Mouse (Mus musculus): ENCODE measurements at regions not wholly inside any gene's neighbourhood (a gene's known extent, or its start where the extent isn't known, plus 50 kb on each side); places are given as distances from the start of the nearest gene placed in this dataset.
"Not testable (repeated sequence)": the region's sequence is repeated elsewhere in the genome, so short reads cannot be mapped to it uniquely, and the experiment has no call there.

DNA sequence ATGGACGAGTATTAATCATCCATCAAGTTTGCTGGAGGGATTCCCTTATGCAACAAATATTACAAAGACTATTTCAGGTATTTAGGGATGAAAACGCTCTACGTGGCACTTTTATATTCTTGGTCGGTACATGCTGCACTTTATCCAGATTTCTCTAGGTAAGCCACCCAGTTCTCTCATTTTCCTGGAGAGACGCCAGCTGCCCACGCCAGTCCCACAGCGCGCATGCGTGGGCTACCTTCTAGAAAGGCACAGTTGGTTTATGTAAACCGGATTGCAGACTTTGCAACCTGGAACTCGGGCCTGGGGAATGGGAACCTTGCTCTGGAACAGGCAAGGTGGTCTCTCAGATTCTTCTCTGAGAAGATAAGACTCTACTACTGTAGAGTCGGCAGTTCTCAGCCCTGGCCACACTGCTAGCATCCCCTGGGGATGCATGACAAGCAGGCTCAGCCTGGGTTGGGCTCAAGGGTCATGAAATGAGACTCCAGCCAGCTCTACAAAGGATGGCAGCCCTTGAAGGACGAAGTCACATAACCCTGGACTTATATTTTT lies 265.0 kb downstream of the Etnk1 start:
- DNase-seq (ENCODE audit: low spot score in 2 of 2), result peak; percentile 51 to 87

DNA sequence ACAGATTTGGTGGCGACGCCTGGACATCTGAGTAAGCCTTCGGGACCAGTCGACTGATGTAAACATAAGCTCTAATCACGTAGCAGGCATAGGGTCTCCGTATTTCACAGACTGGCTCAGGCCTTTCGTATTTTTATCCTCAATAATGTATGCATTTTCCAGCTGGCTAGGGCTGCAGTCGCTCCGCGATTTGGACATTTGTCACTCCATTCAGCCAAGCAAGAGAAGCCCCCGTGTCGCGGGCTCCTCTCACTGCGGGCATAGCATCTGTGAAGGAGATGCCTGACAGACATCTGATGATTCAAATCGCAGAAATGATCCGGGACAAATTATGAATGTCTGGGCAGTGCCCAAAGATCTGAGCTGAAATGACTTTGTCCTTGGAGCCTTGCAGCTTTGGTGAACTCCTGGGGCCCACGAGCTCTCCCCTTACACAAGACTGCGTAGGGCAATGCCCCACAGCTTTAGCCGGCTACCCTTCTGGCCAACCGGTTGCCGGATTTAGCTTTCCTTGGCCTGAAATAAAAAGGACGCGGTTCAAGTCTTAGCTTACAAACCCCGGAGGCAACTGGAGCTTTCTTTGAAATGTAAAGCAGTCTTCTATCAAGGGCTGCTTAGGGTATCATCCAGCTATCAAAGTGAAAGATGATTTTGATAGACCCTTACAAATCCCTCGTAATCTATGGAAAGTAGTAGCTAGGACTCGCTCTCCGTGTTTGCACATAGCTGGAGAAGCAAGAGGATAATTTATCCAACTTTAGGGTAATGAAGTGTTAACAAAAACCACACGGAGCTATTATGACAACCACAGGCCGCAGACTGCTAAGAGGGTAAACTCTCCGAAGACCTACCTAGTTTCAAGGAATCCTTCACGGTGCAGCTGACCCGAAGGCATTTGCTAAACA lies 270.6 kb downstream of the Etnk1 start:
- no peak for DNase-seq (ENCODE audit: low spot score in 2 of 2)

DNA sequence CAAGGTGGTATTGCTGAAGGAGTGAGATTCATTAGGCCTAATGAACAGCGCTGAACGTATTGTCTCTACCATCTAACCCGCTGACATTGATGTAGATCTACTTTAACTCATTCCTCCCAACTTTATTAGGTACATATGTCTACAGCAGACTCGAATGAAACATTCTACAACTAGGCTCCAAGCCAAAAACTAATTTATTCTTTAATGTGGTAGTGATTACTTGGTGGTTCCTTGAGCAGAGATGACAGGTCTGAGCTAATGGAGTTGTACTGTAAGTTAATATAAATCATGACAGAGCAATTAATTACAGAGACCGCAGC lies 271.2 kb downstream of the Etnk1 start:
- DNase-seq (ENCODE audit: low spot score in 2 of 2), result no peak

DNA sequence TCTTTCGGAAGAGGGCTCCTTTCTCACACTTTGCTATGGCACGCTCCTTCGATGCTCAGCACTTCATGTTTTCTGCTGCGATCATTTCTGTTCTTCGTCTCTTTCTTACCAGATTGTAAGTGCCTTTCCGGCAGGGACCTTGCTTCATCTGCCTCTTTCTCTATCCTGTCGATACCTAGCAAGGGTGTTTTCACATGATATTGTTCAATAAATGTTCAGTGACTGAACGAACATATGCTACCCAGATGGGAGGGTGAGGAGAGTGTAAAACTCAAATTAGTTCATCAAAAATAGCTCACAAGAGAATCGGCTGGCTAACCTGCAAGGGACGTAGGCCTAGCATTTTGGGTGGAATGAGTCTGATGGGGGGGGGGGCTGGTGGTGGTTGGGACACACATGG lies 272.5 kb downstream of the Etnk1 start:
- no peak for DNase-seq (ENCODE audit: low spot score in 2 of 2)

DNA sequence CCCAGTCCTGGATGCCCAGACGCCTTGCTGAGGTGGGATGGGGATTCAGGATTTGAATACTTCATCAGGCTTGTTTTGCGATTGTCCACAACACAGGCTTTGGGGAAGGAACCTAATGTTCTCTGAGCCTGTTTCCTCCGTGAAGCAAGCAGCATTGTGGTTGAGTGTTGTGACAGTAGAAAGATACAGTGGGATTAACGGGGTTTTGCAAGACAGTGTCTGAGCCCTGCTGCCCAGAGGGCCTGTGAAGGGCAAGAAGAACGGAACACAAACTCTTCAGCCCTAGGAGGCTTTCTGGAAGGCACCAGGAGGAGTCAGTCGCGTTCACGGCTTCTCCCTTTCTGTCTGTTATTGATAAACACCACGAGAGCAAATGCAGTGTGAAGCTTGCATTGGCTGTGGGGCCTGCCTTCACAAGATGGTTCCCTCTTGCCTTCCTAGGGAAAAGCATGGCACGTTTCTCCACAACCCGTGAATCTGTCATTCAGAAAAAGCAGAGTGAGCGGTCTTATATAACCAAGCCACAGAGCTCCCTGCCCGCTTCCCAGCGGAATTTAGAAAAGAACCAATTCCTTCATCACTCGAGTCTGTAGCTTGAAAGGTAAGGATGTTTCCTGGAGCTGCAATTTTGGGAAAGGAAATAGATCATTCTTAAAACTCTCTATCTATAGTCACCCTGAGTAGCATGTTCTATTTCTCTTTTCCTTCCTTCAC lies 273.4 kb downstream of the Etnk1 start:
- DNase-seq (ENCODE audit: low spot score in 2 of 2), result no peak

DNA sequence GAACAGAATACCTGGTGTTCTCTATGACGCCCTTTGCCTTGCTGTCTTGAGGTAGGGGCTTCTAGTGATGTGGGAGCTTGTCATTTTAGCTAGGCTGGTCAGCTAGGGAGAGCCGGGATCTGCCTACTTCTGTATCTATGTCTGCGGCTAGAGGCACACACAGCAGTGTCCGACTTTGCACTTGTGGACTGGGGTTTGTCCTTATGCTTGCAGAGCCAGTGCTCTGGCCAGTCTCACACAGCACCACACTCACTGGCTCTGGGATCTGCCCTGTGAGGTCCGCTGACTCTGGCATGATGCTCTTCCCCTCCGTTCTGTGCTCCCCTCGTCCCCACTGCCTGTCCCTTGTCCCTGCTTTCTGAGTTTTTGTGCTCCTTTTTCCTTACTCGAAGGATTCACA lies 275.3 kb downstream of the Etnk1 start:
- DNase-seq (ENCODE audit: low spot score in 2 of 2), result no peak

DNA sequence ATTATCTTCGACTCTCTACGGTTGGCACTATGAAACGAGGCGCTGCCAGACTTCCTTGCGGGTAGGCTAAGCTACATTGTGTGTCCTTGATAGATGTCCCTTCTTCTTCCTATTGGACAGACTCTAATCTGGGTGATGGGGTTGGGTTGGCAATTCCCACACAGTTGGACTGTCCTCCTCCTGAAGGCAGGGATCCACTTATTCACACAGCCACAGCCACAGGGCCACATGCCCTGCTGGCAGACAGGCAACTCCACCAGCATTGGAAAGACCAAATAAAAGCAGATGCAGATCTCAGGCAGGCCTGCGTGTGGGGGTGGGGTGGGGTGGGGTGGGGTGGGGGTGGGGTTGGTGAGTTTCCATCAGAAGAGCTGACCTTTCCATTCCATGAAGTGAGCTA lies 276.4 kb downstream of the Etnk1 start:
- no peak for DNase-seq (ENCODE audit: low spot score in 2 of 2)

DNA sequence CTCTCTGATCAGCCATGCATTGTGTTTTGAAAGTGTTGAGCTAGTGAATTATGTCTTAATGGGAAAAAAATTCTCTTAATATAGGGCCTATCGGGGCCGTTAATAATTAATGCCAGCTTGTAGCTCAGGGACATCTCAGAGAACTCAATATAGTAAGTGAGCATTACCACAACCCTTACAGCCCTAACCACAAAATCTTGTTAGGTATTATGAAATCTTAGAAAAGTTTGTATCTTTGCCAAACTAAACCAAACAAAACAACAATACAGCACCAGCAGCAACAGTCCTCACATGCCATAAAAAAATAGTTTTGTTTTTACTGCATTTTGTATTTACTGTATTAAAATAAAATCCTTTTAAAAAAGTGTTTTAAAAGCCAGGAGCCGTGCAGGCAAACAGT lies 277.8 kb downstream of the Etnk1 start:
- DNase-seq (ENCODE audit: low spot score in 2 of 2), result no peak

DNA sequence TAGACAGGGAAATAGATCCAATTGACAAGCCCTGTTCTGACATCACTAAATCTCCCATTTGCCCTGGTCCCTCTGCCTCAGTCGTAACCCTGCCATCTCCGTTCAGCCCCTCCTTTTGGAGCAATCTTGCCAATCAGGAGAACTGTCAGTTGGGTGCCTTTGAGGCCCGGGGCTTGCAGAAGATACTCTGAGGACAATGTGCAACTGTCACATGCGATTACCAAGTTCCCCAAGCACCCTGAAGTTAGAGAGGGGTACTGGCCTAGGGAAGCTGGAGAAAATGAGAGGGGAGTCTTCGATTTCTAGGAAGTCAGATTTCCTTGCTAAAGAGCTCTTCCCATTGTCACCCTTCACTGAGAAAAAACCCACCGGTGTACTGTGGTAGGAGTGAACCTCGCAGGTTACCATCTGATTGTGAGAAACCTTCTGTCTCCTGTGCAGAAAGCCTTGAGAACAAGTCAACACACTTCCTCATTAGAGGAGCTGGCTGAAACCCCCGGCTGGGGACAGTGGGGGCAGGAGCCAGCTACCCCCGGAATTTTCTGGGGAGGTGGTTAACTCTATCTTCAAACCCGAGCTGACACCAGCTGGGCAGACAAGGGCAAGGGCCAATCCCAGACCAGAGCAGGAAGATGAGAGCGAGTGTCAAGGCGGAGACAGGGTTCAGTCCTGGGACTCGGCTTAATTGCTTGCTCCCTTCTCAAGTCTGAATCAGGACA lies 279.0 kb downstream of the Etnk1 start:
- no peak for DNase-seq (ENCODE audit: low spot score in 2 of 2)

DNA sequence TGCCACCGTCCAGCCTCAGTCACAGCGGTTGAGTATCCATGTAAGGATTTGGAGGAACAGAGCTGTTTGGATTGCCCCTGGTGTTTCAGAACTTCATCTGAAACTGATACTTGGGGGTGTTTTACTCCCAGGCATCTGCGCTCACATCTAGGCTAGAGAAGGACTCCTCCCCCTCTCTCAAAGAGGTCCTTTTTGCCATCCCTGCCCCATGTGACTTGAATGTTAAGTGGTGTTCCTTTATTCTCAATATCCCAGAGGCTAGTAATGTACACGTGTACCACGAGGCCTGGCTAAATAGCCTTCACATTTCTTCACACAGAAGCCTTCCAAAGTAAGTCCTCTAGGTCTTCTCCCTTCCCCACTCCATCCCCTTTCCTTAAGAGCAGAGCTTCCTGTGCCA lies 280.0 kb downstream of the Etnk1 start:
- DNase-seq (ENCODE audit: low spot score in 2 of 2), result no peak

DNA sequence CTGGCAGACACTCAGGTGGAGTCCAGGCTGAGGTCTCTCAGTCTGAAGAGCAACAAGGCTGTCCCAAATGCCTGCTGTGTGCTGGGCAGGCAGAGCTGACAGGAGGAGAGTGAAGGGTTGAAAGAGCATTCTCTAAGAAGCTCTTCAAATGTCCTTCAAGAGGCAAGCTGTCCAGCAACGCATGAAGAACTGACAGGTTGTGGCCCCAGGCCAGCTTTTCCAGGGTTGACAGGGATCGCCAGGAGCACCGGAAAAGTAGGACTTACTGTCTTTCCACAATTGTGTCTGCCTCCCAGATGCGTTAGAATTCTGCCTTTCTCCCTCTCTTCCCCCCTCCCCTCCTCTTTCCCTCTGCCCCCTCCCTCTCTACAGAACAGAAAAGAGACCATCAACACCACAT lies 282.1 kb downstream of the Etnk1 start:
- DNase-seq (ENCODE audit: low spot score in 2 of 2), result no peak

DNA sequence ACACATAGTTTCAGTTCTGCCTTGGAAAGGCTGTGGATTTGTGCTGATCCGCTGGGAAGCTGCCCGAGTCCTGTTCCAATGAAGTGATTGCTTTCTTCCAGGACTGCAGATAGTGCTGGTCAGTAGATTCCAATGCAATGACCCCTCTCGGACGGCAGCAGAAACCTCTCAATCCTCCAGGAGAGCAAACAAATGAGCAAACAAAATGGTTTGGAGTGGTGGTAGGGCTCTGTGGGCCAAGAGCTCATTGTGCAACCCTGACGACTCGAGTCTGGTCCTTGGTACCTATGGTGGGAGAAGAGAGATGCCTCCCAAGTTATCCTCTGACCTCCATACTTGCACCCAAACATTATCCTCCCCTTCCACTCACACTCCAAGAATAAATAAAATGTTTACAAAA lies 284.8 kb downstream of the Etnk1 start:
- DNase-seq (ENCODE audit: low spot score in 2 of 2), result no peak

DNA sequence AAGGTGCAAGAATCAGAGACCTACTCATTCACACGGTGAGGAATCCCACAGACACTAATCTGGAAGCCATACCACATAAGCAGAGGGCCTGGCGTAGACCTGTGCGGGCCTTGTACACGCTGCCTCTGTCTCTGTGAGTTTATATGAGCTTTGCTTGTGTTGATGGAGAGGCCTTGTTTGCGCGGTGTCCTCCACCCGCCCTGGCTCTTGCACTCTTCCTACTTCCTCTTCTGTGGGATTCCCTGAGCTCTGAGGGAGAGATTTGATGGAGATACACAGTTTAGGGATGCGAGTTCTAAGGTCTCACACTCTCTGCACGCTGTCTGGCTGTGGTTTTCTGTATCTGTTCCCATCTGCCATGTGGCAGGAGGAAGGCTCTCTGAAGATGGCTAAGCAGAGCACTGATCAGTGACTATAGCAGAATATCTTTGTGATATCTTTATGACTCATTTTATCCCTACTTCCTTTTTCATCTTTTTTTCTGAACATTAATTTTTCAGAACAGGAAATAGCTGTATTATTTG lies 287.7 kb downstream of the Etnk1 start:
- DNase-seq (ENCODE audit: low spot score in 2 of 2), result no peak

DNA sequence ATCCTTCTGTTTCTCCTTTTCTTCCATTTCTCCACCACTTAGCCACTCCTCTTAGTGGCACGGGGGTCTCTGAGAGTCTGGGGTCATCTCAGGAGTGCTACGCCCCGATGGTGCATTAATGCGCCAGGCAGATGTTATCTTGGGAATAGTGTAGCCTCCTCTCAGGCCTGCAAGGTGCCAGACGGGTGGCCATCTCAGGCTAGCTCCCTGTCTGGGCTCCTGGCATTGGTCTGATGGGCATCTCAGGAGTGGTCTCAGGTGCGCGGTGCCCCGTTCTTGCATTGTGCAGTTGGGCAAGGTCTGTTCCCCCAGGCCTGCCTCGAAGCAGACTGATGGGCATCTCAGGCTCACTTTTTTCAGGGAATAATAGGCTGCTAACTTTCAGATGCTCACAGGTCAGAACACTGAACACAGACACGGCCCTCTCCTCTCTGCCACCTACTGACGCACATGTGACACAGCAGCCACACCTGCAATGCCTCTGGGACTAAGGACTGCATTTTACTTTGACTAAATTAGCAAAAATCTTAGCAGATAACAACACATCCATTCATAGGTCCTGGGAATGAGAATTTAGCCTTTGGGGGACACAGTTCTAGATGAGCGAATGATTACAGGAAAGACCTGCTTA lies 298.0 kb downstream of the Etnk1 start:
- DNase-seq (ENCODE audit: low spot score in 2 of 2), result no peak

DNA sequence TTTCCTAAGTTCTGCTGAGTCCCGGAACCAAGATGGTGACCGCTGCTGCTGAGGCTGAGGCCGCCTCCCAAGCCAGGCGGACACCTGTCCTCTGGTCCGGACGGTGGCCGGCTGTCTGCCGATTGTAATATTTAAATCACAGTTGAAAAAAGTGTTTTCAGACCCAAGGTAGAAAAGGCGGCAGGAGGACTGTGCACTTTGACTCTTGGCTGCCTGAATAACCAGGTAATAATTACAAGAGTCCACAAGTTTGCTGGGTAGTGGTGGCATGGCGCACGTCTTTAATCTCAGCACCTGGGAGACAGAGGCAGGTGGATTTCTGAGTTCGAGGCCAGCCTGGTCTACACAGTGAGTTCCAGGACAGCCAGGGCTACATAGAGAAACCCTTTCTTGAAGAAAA lies 305.7 kb downstream of the Etnk1 start:
- DNase-seq (ENCODE audit: low spot score in 2 of 2), result not testable (repeated sequence)

DNA sequence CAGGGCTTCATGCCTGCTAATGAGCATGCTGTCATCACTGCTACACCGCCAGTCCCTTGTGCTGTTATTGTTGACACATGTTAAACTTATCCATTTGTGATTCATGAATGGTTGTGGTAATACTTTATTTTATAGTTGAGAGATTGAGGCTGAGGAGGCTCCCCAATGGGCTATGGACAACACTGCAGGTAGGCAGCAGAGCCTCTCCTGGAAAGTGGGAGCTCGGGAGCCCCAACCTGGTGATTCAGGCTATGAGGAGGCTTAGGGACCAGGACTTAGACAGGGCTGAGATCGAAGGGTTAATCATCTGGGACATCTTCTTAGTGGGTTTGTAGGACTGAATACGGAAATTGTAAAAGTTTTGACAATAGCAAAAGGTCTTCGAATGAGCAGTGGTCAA lies 307.4 kb downstream of the Etnk1 start:
- no peak for DNase-seq (ENCODE audit: low spot score in 2 of 2)

DNA sequence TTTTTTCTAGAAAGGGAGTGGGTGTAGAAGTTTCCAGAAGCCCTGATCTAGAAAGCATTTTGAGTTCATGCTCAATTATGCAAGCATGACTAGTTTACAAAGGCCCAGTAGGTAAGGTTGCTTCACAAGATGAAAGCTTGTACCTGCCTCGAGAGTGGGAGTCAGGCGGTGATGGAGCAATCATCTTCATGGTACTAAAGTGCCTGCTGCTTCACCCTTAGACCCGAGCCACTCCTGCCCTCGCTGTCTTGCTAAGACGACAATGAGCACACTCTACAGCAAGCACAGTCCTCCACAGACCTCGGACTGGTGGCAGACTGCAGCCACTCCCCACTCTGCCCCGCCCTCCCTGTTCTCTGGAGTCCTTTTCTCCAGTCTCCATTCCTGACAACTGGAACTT lies 308.3 kb downstream of the Etnk1 start:
- DNase-seq (ENCODE audit: low spot score in 2 of 2), result no peak

DNA sequence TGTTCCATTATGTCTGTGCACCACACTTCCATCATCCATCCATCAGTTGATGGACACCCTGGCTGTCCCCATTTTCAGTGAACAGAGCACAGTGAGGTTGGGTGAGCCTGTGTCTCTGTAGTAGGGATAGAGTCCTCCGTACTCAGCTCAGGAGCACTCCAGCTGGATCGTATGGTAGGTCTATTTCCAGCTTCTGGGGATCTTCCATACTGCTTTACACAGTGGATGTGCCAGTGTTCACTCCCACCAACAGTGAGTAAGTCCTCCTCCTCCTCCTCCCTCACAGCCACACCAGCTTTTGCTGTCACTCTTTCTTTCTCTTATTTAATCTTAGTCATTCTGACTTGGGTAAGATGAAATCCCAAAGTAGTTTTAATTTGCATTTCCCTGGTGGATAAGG lies 310.4 kb downstream of the Etnk1 start:
- DNase-seq (ENCODE audit: low spot score in 2 of 2), result peak; percentile 38 to 61

DNA sequence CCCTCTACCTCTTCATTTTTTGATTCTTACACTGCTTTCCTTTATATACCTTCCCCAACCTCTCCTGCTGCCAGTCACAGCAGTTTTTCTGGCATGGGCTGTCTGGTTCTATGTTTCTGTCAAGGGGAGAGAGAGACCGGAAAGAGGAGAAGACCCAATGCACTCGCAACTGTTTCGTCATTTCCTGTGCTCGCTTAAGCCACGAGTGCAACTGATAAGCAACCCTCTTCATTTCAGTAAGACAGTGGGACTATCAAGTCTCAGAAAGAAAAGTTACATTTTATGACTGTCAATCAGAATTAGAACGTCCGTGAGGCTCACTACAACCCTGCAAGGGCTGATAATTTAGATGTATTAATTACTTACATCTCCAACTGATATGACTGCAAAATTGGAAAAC lies 312.2 kb downstream of the Etnk1 start:
- no peak for DNase-seq (ENCODE audit: low spot score in 2 of 2)

DNA sequence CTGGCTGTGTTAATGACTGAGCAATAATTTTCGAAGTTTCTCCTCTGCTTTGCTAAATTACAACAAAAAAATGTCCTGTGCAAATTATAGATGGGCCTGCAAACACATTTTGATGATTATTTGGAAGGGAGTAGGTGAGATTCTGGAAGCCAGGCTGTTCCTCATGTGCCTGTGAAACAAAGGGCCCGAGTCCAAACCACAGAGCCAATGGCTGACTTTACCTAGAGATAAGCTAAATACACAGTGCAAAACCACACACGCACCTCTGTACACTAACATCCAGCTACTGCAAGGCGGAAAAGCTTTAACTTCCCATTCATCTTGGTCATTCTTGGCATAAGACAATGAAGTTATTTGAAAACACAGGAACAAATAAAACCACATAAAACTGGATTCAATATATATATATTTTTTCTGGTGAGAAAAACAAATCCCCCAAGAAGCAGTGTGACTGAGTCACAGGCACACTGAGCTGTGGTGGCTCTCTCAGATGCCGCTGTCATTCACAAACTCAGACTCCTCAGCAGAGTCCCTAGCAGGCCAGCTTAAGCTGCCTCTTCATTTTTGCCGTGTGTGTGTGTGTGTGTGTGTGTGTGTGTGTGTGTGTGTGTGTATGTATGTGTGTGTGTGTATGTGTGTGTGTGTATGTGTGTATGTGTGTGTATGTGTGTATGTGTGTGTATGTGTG lies 312.8 kb downstream of the Etnk1 start:
- no peak for DNase-seq (ENCODE audit: low spot score in 2 of 2)

DNA sequence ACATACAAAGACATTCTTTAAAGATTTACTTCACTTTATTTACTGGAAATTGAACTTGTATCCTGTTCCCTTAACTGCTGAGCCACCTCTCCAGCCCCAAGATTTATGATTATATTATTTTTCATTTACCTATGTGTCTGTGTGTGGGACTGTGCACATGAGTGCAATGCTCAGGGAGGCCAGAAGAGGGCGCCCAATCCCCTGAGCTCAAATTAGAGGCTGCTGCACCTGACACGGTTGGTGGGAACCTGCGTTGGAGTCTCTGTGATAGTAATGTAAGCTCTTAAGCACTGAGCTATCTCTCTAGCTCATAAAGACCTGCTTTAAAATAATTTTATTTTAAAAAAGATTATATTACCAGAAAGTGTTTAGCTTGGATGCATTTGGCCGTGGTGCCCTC lies 315.3 kb downstream of the Etnk1 start:
- DNase-seq (ENCODE audit: low spot score in 2 of 2), result no peak

Measured in left cerebral cortex, adult 9 months (tissue).